Mouse (Mus musculus) spleen, postnatal 4 days (tissue): ENCODE data around the gene Unc13c.

ENCODE experiments used
- DNase-seq, 2 experiments: peaks; one replicate each; pipeline ENCODE4 v3.0.0; 2022; ENCODE audit warnings: low spot score in 2 of 2

Gene Unc13c

GRCm38 (mm10) chr9:73638119-73638518 is 330.6 kb downstream of the Unc13c start:
- no peak for DNase-seq

GRCm38 (mm10) chr9:73625171-73625570 is 343.6 kb downstream of the Unc13c start:
- peak in 1 of 2 experiments; percentile 5 for DNase-seq

- no peak for DNase-seq
Observed at GRCm38 (mm10) chr9:73612896-73613295, 355.9 kb downstream of the Unc13c start.

- DNase-seq: no peak
Observed at GRCm38 (mm10) chr9:73603921-73604320, 364.8 kb downstream of the Unc13c start.

- no peak for DNase-seq
Observed at GRCm38 (mm10) chr9:73565558-73565957, 403.2 kb downstream of the Unc13c start.

- DNase-seq: no peak
Observed at GRCm38 (mm10) chr9:73560037-73560436, 408.7 kb downstream of the Unc13c start.

GRCm38 (mm10) chr9:73557805-73558204 is 411.0 kb downstream of the Unc13c start:
- DNase-seq: peak; percentile 25 to 70

- DNase-seq: no peak
Observed at GRCm38 (mm10) chr9:73555354-73555753, 413.4 kb downstream of the Unc13c start.

GRCm38 (mm10) chr9:73472568-73472967 is 496.2 kb downstream of the Unc13c start:
- DNase-seq: no peak

- DNase-seq: no peak
Observed at GRCm38 (mm10) chr9:73462027-73462426, 506.7 kb downstream of the Unc13c start.

GRCm38 (mm10) chr9:73450009-73450408 is 518.8 kb downstream of the Unc13c start:
- DNase-seq: no peak

- DNase-seq: no peak
Observed at GRCm38 (mm10) chr9:73449216-73449615, 519.5 kb downstream of the Unc13c start.

GRCm38 (mm10) chr9:73431925-73432324 is 536.8 kb downstream of the Unc13c start:
- DNase-seq: no peak
